Mouse (Mus musculus) ovary, adult 10 weeks (tissue): ENCODE results near the gene Ccr7. TPM values are rescaled to one million over a fixed set of nuclear protein-coding genes. Genes with fewer than 3 reads are reported as not detected.

Experiments
- polyA plus RNA-seq: library from polyadenylated mRNA; stranded (reverse); fragments of 350-450 nt; fragmentation: Illumina TruSeq; extraction: RNeasy Lipid Tissue Mini Kit (QIAGEN cat#74804); gene quantifications from one replicate; pipeline ENCODE4 v1.2.3, GENCODE M21; 2014

The Ccr7 gene
- polyA plus RNA-seq, result not detected

GRCm38 (mm10) chr11:99154987-99155641 lies at the start of gene Ccr7:
Ccr7 (minus strand) TSS chr11:99155077.

Other genes with a start within 250 kb of the Ccr7 start
- 6.8 TPM for gene Cdc6, start 247.3 kb downstream of the Ccr7 start, polyA plus RNA-seq
- gene Rara, start 227.3 kb downstream of the Ccr7 start, polyA plus RNA-seq, result 2.4 TPM
- not detected for gene Gjd3, start 172.1 kb downstream of the Ccr7 start, polyA plus RNA-seq
- 203 TPM for gene Top2a, start 130.9 kb downstream of the Ccr7 start, polyA plus RNA-seq
- 57.2 TPM for gene Igfbp4, start 113.8 kb downstream of the Ccr7 start, polyA plus RNA-seq
- 1.6 TPM for gene Tns4, start 65.8 kb downstream of the Ccr7 start, polyA plus RNA-seq
- 295 TPM for gene Smarce1, start 75.9 kb upstream of the Ccr7 start, polyA plus RNA-seq
- 0.46 TPM for gene Krt222, start 89.0 kb upstream of the Ccr7 start, polyA plus RNA-seq
- not detected for gene Krt24, start 130.2 kb upstream of the Ccr7 start, polyA plus RNA-seq
- not detected for gene Krt25, start 167.9 kb upstream of the Ccr7 start, polyA plus RNA-seq
- not detected for gene Krt26, start 182.9 kb upstream of the Ccr7 start, polyA plus RNA-seq
- not detected for gene Krt27, start 196.0 kb upstream of the Ccr7 start, polyA plus RNA-seq
- gene Krt28, start 219.8 kb upstream of the Ccr7 start, polyA plus RNA-seq, result not detected
- 13.0 TPM for gene Krt10, start 234.3 kb upstream of the Ccr7 start, polyA plus RNA-seq